Mouse (Mus musculus): Measurements from ENCODE around the gene Tnip1.
A peak's percentile ranks its signal among the peaks of the same experiment; 100 is the strongest.
"Not testable (repeated sequence)": the region's sequence is repeated elsewhere in the genome, so short reads cannot be mapped to it uniquely, and the experiment has no call there.

Tnip1 gene

DNA sequence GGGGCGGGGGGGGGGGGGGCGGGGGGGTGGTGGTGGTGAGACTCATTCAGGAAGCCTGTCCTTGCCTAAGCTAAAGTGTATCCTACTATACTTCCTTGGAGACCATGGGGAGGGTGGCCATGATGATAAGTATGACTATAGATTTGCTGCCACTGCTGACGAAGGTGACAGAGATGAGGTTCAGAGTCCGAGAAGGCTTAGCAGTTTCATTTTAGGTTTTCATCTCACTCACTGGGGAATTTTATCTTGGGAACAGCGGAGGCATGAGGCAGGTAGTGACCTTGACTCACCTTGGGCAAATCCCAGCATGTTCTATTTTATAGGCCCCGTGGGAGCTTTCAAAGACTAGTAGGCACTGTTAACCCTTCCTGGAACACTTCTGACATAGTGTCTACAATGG is 10.1 kb upstream of the Tnip1 start:
- ATAC-seq (ENCODE audit: insufficient number of reproducible peaks, low FRiP score, low TSS enrichment): no peak

DNA sequence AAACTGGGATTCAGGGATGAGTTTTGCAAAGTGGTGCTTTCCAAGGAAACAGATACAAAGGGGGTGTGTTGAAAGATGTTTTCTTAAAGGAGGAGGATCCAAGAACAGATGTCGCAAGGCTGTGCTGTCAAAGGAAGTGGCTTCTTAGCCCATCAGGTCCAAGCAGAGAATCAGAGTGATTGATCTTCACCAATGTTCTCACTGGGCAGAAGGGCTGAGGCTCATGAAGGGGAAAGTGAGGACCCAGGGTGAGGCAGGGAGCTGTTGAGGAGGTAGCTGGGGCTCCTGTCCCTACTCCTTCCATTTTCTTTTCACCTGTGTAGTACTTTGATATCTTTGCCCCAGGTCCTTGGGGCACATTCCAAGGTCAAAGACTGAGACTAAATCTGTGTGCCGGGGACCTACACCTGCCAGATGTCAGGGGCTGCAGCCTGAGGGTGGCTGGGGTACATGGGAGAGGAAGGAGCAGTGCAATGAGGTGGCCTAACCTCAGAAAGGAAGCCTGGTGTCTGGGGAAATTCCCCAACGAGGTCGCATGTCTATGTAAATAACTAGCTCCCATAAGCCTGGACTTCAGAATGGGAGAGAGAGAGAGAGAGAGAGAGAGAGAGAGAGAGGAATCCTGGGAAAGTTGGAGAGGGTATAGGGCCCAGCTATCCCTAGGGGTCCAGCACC is 9.5 kb upstream of the Tnip1 start:
- ATAC-seq (ENCODE audit: insufficient number of reproducible peaks, low FRiP score, low TSS enrichment): no peak

- ATAC-seq (ENCODE audit: insufficient number of reproducible peaks, low FRiP score, low TSS enrichment): no peak
These were observed 8.8 kb upstream of the Tnip1 start for GRCm38 (mm10) chr11:54971365-54972048.

GRCm38 (mm10) chr11:54965234-54965633 is 2.5 kb upstream of the Tnip1 start:
- ATAC-seq (ENCODE audit: insufficient number of reproducible peaks, low FRiP score, low TSS enrichment): no peak

DNA sequence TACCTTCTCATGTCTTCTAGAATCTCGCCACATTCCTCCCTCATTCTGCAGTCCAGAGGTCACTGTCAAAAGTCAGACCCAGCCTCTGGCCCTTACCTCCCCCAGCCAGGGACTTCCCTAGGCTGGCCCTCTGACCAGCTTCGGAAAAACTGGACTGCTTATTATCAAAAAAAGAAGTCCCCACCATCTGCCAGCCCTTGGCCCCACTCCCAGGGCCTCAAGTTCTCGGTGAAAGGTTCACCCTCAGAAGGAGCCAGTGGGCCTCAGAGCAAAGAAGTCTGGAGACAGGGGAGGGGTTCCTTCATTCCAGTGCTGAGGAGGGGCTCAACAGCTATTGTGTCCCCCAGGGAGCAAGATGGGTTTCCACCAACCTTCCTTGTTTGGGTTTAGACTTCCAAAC is 796 bp downstream of the Tnip1 start:
- no peak for ATAC-seq (ENCODE audit: insufficient number of reproducible peaks, low FRiP score, low TSS enrichment)

DNA sequence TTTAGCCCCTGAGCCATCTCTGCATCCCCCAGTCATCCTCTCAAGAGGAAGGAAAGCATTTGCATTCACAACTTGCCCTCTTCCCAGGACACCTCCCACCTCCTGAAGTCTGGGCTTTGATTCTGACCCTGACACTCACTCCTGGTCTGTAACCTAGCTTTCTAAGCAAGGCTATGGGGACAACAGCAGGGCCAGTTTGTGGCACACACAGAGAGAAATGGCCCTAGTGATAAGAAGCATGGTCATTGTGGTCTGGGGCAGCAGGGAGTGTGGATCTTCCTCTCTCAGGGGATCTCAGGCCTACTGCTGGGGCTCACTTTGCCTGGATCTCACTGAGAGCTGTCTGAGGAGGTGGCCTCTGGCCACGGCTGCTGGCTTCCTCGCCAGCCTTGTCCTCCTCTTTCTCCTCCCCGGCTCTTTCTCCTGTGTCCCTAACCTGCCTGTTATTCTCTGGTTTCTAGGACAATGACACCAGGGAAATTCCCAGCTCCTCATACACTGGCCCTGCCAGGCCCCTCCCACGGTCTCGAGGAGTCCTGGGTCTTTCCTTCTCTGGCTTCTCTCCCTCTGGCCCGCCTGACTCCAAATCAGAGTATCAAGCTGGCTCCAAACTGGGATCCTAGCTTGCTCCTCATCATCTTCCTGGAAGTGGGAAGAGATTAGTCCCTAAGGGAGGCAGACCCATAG is 1.4 kb downstream of the Tnip1 start:
- no peak for ATAC-seq (ENCODE audit: insufficient number of reproducible peaks, low FRiP score, low TSS enrichment)

DNA sequence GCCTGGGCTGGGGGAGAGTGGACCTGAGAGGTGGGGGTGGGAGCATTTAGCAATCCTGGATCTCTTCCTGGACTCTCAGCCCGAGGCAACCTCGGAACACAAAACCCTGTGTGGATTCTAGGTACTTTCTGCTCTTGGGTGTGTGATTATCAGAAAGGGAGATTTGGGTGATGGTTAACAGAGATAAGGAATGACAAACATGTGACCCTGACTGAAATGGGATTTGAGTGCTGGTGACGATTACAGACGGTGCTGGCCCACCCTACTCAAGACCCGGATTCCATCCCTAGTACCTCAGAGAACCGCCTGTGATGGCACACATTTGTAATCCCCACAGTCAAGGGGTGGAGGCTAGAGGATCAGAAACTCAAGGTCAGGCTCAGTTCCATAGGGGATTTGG is 2.5 kb downstream of the Tnip1 start:
- no peak for ATAC-seq (ENCODE audit: insufficient number of reproducible peaks, low FRiP score, low TSS enrichment)

DNA sequence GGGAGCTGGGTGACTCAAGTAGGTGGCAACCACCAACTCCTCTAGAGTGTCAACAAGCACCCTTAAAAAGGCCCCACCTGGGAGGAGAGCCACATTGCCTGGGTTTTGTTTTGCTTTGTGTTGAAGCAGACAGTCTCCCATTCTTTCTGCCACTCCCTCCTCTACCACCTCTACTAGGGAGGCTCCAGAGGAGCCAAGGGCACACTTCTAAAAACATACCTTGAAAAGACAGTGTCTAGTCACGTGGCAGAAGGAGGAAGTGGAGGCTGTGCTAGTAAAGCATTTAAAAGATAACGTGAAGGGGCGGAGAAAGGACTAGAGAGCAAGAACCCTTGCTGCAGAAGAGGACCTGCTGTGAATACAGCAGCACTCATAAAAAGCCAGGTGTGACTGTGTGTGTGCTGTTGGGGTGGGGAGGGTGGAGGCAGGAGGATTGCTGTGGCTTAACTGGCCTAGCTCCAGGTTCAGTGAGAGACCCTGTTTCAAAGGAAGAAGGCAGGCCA is 4.1 kb downstream of the Tnip1 start:
- no peak for ATAC-seq (ENCODE audit: insufficient number of reproducible peaks, low FRiP score, low TSS enrichment)

DNA sequence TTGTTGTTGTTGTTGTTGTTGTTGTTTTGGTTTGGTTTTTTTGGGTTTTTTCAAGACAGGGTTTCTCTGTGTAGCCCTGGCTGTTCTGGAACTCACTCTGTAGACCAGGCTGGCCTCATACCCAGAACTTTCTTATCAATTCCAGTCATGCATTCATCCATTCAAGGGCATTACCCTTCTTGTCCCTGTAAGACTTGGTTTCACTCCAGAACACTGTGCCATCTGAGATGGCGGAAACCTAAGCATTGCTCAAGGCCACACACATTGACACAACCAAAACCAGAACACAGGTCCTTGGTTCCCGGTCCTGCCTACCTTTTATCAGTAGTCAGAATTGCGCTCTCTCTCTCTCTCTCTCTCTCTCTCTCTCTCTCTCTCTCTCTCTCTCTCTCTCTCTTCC is 5.0 kb downstream of the Tnip1 start:
- ATAC-seq (ENCODE audit: insufficient number of reproducible peaks, low FRiP score, low TSS enrichment): not testable (repeated sequence)

DNA sequence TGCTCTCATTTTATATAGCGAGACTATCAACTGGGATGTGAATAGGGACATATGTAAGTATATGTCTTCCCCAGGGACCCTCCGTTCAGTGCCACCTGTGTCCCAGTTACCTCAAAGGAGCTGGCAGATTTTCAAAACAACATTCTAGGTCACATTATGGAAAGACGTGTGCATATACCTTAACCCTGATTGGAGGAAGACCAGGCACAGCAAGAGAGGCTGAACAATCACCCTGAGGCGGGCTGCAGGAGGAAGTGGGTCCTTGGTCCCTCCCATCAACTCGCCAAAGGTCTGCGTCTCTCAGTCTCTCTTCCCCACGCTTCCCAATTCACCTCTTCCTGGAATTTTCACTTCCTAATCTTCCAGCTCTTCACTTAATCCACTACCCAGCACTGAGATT is 5.8 kb downstream of the Tnip1 start:
- no peak for ATAC-seq (ENCODE audit: insufficient number of reproducible peaks, low FRiP score, low TSS enrichment)

DNA sequence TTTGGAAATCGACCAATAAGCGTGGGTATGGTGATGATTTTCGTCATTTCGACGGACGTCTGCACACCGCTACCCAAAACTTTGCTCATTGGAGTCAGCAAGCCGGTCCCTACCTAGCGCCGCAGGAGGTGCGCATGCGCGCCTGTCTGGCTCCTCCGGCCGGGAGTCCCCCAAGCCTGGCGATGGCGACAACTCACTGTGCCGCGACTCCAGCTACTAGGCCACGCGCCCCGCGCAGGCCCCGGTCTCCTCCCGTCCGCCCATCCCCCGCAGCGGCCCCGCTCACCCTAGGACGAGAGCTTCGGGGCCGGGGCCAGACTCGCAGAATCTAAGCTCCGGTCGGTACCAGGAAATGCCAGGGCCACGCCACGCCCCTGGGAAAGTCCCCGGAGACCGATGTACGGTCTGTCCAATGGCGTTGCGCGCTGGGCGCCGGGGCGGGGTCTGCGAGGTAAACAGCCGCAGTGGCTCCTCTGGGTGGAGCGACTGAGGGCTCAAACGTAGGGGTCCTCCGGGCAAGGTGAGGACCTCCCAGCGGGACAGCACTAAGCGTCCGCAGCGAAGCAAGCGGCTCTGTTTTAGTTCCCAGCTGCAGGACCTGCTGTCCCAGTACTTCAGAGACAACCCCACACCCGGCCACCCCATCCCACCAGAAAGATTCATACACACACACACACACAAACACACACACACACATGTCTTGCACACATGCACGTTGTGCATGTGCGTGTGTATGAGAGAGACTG is 6.8 kb downstream of the Tnip1 start:
- peak; percentile 99 for ATAC-seq (ENCODE audit: insufficient number of reproducible peaks, low FRiP score, low TSS enrichment)

GRCm38 (mm10) chr11:54955400-54955734 is 7.3 kb downstream of the Tnip1 start:
- ATAC-seq (ENCODE audit: insufficient number of reproducible peaks, low FRiP score, low TSS enrichment): not testable (repeated sequence)

GRCm38 (mm10) chr11:54954716-54955115 is 8.0 kb downstream of the Tnip1 start:
- no peak for ATAC-seq (ENCODE audit: insufficient number of reproducible peaks, low FRiP score, low TSS enrichment)

DNA sequence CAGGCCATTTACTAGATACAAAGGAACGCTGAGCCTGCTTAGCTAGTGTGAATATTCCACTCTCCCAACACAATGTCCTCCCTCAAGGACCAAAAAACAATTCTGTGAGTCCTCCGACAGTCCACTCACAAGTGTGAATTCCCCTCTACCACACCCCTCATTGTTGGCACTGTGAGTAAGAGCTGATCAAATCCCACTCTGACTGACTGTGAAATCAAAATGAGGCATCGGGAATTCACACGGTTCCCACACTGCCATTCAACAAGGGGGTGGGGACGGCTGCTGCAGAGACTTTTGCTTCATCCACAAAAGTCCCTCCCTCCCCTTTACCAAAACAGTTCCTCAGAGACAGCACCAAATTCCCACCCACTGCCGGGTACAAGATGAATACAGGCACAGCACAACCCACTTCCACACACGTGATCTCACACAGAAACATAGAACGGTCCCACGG is 8.7 kb downstream of the Tnip1 start:
- no peak for ATAC-seq (ENCODE audit: insufficient number of reproducible peaks, low FRiP score, low TSS enrichment)

- ATAC-seq (ENCODE audit: insufficient number of reproducible peaks, low FRiP score, low TSS enrichment): no peak
These were observed 10.1 kb downstream of the Tnip1 start for GRCm38 (mm10) chr11:54952651-54953050.

DNA sequence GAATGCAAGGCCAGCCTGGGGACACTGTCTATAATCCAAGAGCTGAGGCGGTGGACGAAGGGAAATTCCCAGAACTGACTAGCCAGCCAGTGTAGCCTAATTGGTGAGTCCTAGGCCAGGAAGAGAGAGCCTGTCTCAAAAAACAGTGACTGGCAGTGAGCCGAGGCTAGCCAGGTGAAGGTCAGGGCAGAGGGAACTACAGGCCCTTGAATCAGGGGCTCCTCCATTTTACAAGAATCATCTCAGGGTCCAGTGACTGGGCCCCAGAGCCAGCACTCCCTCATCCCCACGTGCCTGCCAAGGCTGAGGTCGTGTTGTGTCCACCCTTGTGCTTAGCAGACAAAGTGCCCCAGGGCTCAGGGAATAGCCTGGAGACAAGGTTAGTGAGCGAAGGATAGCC is 12.0 kb downstream of the Tnip1 start:
- no peak for ATAC-seq (ENCODE audit: insufficient number of reproducible peaks, low FRiP score, low TSS enrichment)

- no peak for ATAC-seq (ENCODE audit: insufficient number of reproducible peaks, low FRiP score, low TSS enrichment)
These were observed 13.0 kb downstream of the Tnip1 start for GRCm38 (mm10) chr11:54949717-54950116.

- ATAC-seq (ENCODE audit: insufficient number of reproducible peaks, low FRiP score, low TSS enrichment): no peak
These were observed 18.0 kb downstream of the Tnip1 start for GRCm38 (mm10) chr11:54944702-54945101.

- ATAC-seq (ENCODE audit: insufficient number of reproducible peaks, low FRiP score, low TSS enrichment): no peak
These were observed 22.7 kb downstream of the Tnip1 start for GRCm38 (mm10) chr11:54940056-54940455.

- ATAC-seq (ENCODE audit: insufficient number of reproducible peaks, low FRiP score, low TSS enrichment): 0 out of 2 replicates have a peak, but pooled peaks have one; percentile 54
These were observed 23.2 kb downstream of the Tnip1 start for GRCm38 (mm10) chr11:54939501-54939900.

GRCm38 (mm10) chr11:54936771-54937140 is 26.0 kb downstream of the Tnip1 start:
- no peak for ATAC-seq (ENCODE audit: insufficient number of reproducible peaks, low FRiP score, low TSS enrichment)

All from cerebellum, adult (tissue).